Comparison of ENCODE assay signal across 20 mouse cellular contexts in the genomic region with DNA sequence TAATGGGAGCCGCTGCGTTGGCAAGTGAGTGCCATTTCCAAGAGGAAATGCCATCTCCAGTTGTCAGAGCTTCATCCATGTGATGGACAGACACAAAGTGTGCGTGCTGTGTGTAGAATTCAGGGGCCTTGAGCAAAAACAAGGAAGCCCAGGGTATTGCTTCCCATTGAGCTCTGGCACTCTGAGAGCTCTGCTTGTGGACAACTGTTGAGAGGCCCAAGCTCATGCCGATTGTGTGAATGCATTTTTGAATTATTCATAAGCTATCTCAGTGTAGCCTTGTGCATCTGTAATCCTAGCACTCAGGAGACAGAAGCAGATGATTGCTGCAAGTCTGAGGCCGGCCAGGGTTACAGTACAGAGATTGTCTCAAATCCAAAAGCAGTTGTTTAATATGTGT. TPM values are rescaled to one million over a fixed set of nuclear protein-coding genes. Genes with fewer than 3 reads are reported as not detected.
DNase-seq lines count a peak whose midpoint lies in the region; ATAC-seq and TF ChIP-seq lines count a peak whose summit lies in the region.
"Had no signal": no experiment of that assay in that cellular context is flagged by ENCODE, and none has a peak within 500 bp of the region (broad histone marks: within the 10 kb centered on the region; RNA-seq: fewer than 3 reads in every experiment).

No protein-coding gene starts in this region.

- peak; percentile 28 for DNase-seq in intestine, embryonic 14.5 days (ENCODE audit: low spot score)
- peak; percentile 50 for DNase-seq in forebrain, embryonic 14.5 days (ENCODE audit: low spot score)
- DNase-seq in midbrain, postnatal 0 days (ENCODE audit: low spot score) = peak; percentile 62
- DNase-seq in heart, postnatal 25 days (ENCODE audit: low spot score) = no peak
- no peak for DNase-seq in lung, postnatal 10 days
- DNase-seq: adrenal gland, adult 8-10 months; heart, postnatal 4 days; kidney, adult 11 months; lung, adult 18-20 months; thymus, adult 18-20 months; thymus, postnatal 4 days had no signal

- peaks cover 92% of the 10 kb centered on the region for H3K36me3 ChIP-seq in intestine, embryonic 14.5 days (ENCODE audit: control insufficient read depth, insufficient read depth, low read length)
- H3K36me3 ChIP-seq in intestine, embryonic 15.5 days = peaks cover 24% of the 10 kb centered on the region
- H3K36me3 ChIP-seq in forebrain, embryonic 14.5 days (ENCODE audit: control insufficient read depth, insufficient read depth, low read length) = peaks cover 71% of the 10 kb centered on the region
- peaks cover 16% of the 10 kb centered on the region for H3K36me3 ChIP-seq in hindbrain, embryonic 16.5 days (ENCODE audit: control insufficient read depth, insufficient read depth, low read length)
- H3K36me3 ChIP-seq in midbrain, postnatal 0 days (ENCODE audit: insufficient read depth, low read length) = peaks cover 48% of the 10 kb centered on the region

- H3K9ac ChIP-seq in intestine, embryonic 14.5 days (ENCODE audit: low read length) = no peak overlapping the region
- no peak overlapping the region for H3K9ac ChIP-seq in intestine, embryonic 15.5 days
- no peak overlapping the region for H3K9ac ChIP-seq in forebrain, embryonic 14.5 days (ENCODE audit: low read length)
- H3K9ac ChIP-seq in hindbrain, embryonic 16.5 days (ENCODE audit: low read depth, low read length) = no peak overlapping the region
- H3K9ac ChIP-seq in midbrain, postnatal 0 days (replicated peaks; ENCODE audit: low read length, poor library complexity, severe bottlenecking) = no peak overlapping the region
- H3K9ac ChIP-seq: embryonic facial prominence, embryonic 13.5 days; heart, embryonic 13.5 days; stomach, embryonic 15.5 days had no signal

- H3K9me3 ChIP-seq in intestine, embryonic 14.5 days (ENCODE audit: control insufficient read depth, low read length) = no peaks in the 10 kb centered on the region
- no peaks in the 10 kb centered on the region for H3K9me3 ChIP-seq in intestine, embryonic 15.5 days
- no peaks in the 10 kb centered on the region for H3K9me3 ChIP-seq in forebrain, embryonic 14.5 days (replicated peaks; ENCODE audit: control insufficient read depth, low read length)
- H3K9me3 ChIP-seq in hindbrain, embryonic 16.5 days (ENCODE audit: control insufficient read depth, low read length) = no peaks in the 10 kb centered on the region
- H3K9me3 ChIP-seq in midbrain, postnatal 0 days (ENCODE audit: low read length) = no peaks in the 10 kb centered on the region
- H3K9me3 ChIP-seq: embryonic facial prominence, embryonic 13.5 days; heart, embryonic 13.5 days; megakaryocyte, embryonic 14.5 days; stomach, embryonic 15.5 days had no signal

- H3K27ac ChIP-seq in intestine, embryonic 14.5 days (ENCODE audit: low read depth) = no peak overlapping the region
- no peak overlapping the region for H3K27ac ChIP-seq in intestine, embryonic 15.5 days
- H3K27ac ChIP-seq in forebrain, embryonic 14.5 days (ENCODE audit: low read depth, low read length) = no peak overlapping the region
- no peak overlapping the region; the same call in 1 of the 2 replicates for H3K27ac ChIP-seq in hindbrain, embryonic 16.5 days (ENCODE audit: low read depth, low read length)
- H3K27ac ChIP-seq in midbrain, postnatal 0 days (ENCODE audit: low read depth, low read length) = no peak overlapping the region
- H3K27ac ChIP-seq: embryonic facial prominence, embryonic 13.5 days; heart, embryonic 13.5 days; kidney, postnatal 0 days; stomach, embryonic 15.5 days had no signal

- intact Hi-C loops in heart, postnatal 25 days (cut with DNase I) = no loop called here

- H3K27me3 ChIP-seq in intestine, embryonic 14.5 days (replicated peaks; ENCODE audit: control insufficient read depth, insufficient read depth, low read length) = no peaks in the 10 kb centered on the region
- H3K27me3 ChIP-seq in intestine, embryonic 15.5 days (replicated peaks) = no peaks in the 10 kb centered on the region
- no peaks in the 10 kb centered on the region for H3K27me3 ChIP-seq in forebrain, embryonic 14.5 days (replicated peaks; ENCODE audit: control insufficient read depth, insufficient read depth, low read length)
- no peaks in the 10 kb centered on the region for H3K27me3 ChIP-seq in hindbrain, embryonic 16.5 days (replicated peaks; ENCODE audit: control insufficient read depth, insufficient read depth, low read length)
- no peaks in the 10 kb centered on the region for H3K27me3 ChIP-seq in midbrain, postnatal 0 days (ENCODE audit: insufficient read depth, low read length)
- H3K27me3 ChIP-seq: embryonic facial prominence, embryonic 13.5 days; heart, embryonic 13.5 days; megakaryocyte, embryonic 14.5 days; stomach, embryonic 15.5 days had no signal

- no peak for ATAC-seq in intestine, embryonic 14.5 days (replicated peaks; ENCODE audit: low FRiP score, low TSS enrichment, low read depth)
- ATAC-seq in intestine, embryonic 15.5 days = no peak
- no peak for ATAC-seq in forebrain, embryonic 14.5 days
- ATAC-seq in hindbrain, embryonic 16.5 days = peak; percentile 80
- peak; percentile 65; the same call in 1 of the 2 replicates for ATAC-seq in midbrain, postnatal 0 days (ENCODE audit: low FRiP score)

- no peak overlapping the region for H3K4me3 ChIP-seq in intestine, embryonic 14.5 days (ENCODE audit: low read depth, low read length)
- H3K4me3 ChIP-seq in intestine, embryonic 15.5 days (replicated peaks) = no peak overlapping the region
- no peak overlapping the region for H3K4me3 ChIP-seq in forebrain, embryonic 14.5 days (ENCODE audit: low read depth, low read length)
- no peak overlapping the region for H3K4me3 ChIP-seq in hindbrain, embryonic 16.5 days (ENCODE audit: low read length)
- H3K4me3 ChIP-seq in midbrain, postnatal 0 days (ENCODE audit: low read depth, low read length) = no peak overlapping the region
- H3K4me3 ChIP-seq: embryonic facial prominence, embryonic 13.5 days; heart, embryonic 13.5 days; megakaryocyte, embryonic 14.5 days; stomach, embryonic 15.5 days had no signal

- no peaks in the 10 kb centered on the region for H3K4me1 ChIP-seq in intestine, embryonic 14.5 days (replicated peaks; ENCODE audit: control insufficient read depth, insufficient read depth, low read length)
- no peaks in the 10 kb centered on the region for H3K4me1 ChIP-seq in intestine, embryonic 15.5 days (replicated peaks)
- no peaks in the 10 kb centered on the region for H3K4me1 ChIP-seq in forebrain, embryonic 14.5 days (ENCODE audit: control insufficient read depth, insufficient read depth, low read length)
- H3K4me1 ChIP-seq in hindbrain, embryonic 16.5 days (ENCODE audit: control insufficient read depth, insufficient read depth, low read depth, low read length) = no peaks in the 10 kb centered on the region
- H3K4me1 ChIP-seq in midbrain, postnatal 0 days (ENCODE audit: insufficient read depth, low read length) = no peaks in the 10 kb centered on the region
- H3K4me1 ChIP-seq: embryonic facial prominence, embryonic 13.5 days; heart, embryonic 13.5 days; stomach, embryonic 15.5 days had no signal

- H3K4me2 ChIP-seq in intestine, embryonic 14.5 days (ENCODE audit: low read length) = no peak overlapping the region
- H3K4me2 ChIP-seq in intestine, embryonic 15.5 days (replicated peaks) = no peak overlapping the region
- no peak overlapping the region for H3K4me2 ChIP-seq in forebrain, embryonic 14.5 days (ENCODE audit: low read length)
- no peak overlapping the region for H3K4me2 ChIP-seq in hindbrain, embryonic 16.5 days (ENCODE audit: low read length)
- no peak overlapping the region for H3K4me2 ChIP-seq in midbrain, postnatal 0 days (ENCODE audit: low read depth, low read length, poor library complexity, severe bottlenecking)
- H3K4me2 ChIP-seq: embryonic facial prominence, embryonic 13.5 days; heart, embryonic 13.5 days; liver, embryonic 11.5 days; stomach, embryonic 15.5 days had no signal

- WGBS in intestine, embryonic 14.5 days = 94% methylated on average over 5 of the region's 5 CpGs
- WGBS in intestine, embryonic 15.5 days = 92% methylated on average over 5 of the region's 5 CpGs
- 44% methylated on average over 5 of the region's 5 CpGs for WGBS in forebrain, embryonic 14.5 days
- 39% methylated on average over 5 of the region's 5 CpGs for WGBS in hindbrain, embryonic 16.5 days
- WGBS in midbrain, postnatal 0 days = 34% methylated on average over 5 of the region's 5 CpGs

- no peak for TF ChIP-seq CTCF in midbrain, postnatal 0 days (IDR thresholded peaks at IDR 0.05)

RNA-seq across cellular contexts. Expression of gene Fgfr1op, which starts 11.8 kb away (rescaled TPM):
- polyA plus RNA-seq in intestine, embryonic 14.5 days (2014; fragmentation: Nextera tagmentation; extraction: Ambion mirVana) = 36.0 and 44.4 TPM in 2 replicates
- polyA plus RNA-seq in intestine, embryonic 15.5 days (2015; fragmentation: Nextera tagmentation; extraction: Ambion mirVana) = 30.2 and 31.5 TPM in 2 replicates
- polyA plus RNA-seq in forebrain, embryonic 14.5 days (2014; fragmentation: Nextera tagmentation; extraction: Ambion mirVana) = 28.3 and 35.8 TPM in 2 replicates
- polyA plus RNA-seq in hindbrain, embryonic 16.5 days (2015; fragmentation: Nextera tagmentation; extraction: Ambion mirVana) = 31.4 and 32.0 TPM in 2 replicates
- total RNA-seq in midbrain, postnatal 0 days (2014; rRNA removed) = 13.2 and 19.1 TPM in 2 replicates
- polyA plus RNA-seq in midbrain, postnatal 0 days (2015; fragmentation: Nextera tagmentation; extraction: Ambion mirVana) = 16.6 and 17.9 TPM in 2 replicates
- 10 to 100 TPM; 12.3 to 13.8 TPM for total RNA-seq in heart, postnatal 25 days (2021)

RNA-seq across cellular contexts. Expression of gene Rnaset2a, which starts 29.2 kb away (rescaled TPM):
- polyA plus RNA-seq in intestine, embryonic 14.5 days (2014; fragmentation: Nextera tagmentation; extraction: Ambion mirVana) = 28.3 and 35.2 TPM in 2 replicates
- polyA plus RNA-seq in intestine, embryonic 15.5 days (2015; fragmentation: Nextera tagmentation; extraction: Ambion mirVana) = 31.1 and 36.4 TPM in 2 replicates
- 15.0 and 15.3 TPM in 2 replicates for polyA plus RNA-seq in forebrain, embryonic 14.5 days (2014; fragmentation: Nextera tagmentation; extraction: Ambion mirVana)
- 18.2 and 19.4 TPM in 2 replicates for polyA plus RNA-seq in hindbrain, embryonic 16.5 days (2015; fragmentation: Nextera tagmentation; extraction: Ambion mirVana)
- 12.9 and 17.4 TPM in 2 replicates for total RNA-seq in midbrain, postnatal 0 days (2014; rRNA removed)
- polyA plus RNA-seq in midbrain, postnatal 0 days (2015; fragmentation: Nextera tagmentation; extraction: Ambion mirVana) = 12.6 and 15.1 TPM in 2 replicates
- 10 to 100 TPM; 20.2 to 25.2 TPM for total RNA-seq in heart, postnatal 25 days (2021)

RNA-seq across cellular contexts. Expression of gene Gm49673, which starts 29.5 kb away (rescaled TPM):
- 0.28 TPM in 1 of 2 replicates, not detected in the other for polyA plus RNA-seq in intestine, embryonic 14.5 days (2014; fragmentation: Nextera tagmentation; extraction: Ambion mirVana)
- 0.08 and 0.23 TPM in 2 replicates for polyA plus RNA-seq in intestine, embryonic 15.5 days (2015; fragmentation: Nextera tagmentation; extraction: Ambion mirVana)
- 0.22 TPM in 1 of 2 replicates, not detected in the other for polyA plus RNA-seq in forebrain, embryonic 14.5 days (2014; fragmentation: Nextera tagmentation; extraction: Ambion mirVana)
- polyA plus RNA-seq in hindbrain, embryonic 16.5 days (2015; fragmentation: Nextera tagmentation; extraction: Ambion mirVana) = 0.50 TPM in 1 of 2 replicates, not detected in the other
- total RNA-seq in midbrain, postnatal 0 days (2014; rRNA removed) = 3.5 and 5.8 TPM in 2 replicates
- 0.48 TPM in 1 of 2 replicates, not detected in the other for polyA plus RNA-seq in midbrain, postnatal 0 days (2015; fragmentation: Nextera tagmentation; extraction: Ambion mirVana)
- total RNA-seq in heart, postnatal 25 days (2021) = not detected
- polyA plus RNA-seq: heart, embryonic 13.5 days had no signal

RNA-seq across cellular contexts. Expression of gene Ccr6, which starts 58.8 kb away (rescaled TPM):
- polyA plus RNA-seq in intestine, embryonic 14.5 days (2014; fragmentation: Nextera tagmentation; extraction: Ambion mirVana) = 0.67 and 0.68 TPM in 2 replicates
- 0.50 and 0.86 TPM in 2 replicates for polyA plus RNA-seq in intestine, embryonic 15.5 days (2015; fragmentation: Nextera tagmentation; extraction: Ambion mirVana)
- not detected in 2 replicates for polyA plus RNA-seq in forebrain, embryonic 14.5 days (2014; fragmentation: Nextera tagmentation; extraction: Ambion mirVana)
- polyA plus RNA-seq in hindbrain, embryonic 16.5 days (2015; fragmentation: Nextera tagmentation; extraction: Ambion mirVana) = not detected in 2 replicates
- not detected in 2 replicates for total RNA-seq in midbrain, postnatal 0 days (2014; rRNA removed)
- not detected in 2 replicates for polyA plus RNA-seq in midbrain, postnatal 0 days (2015; fragmentation: Nextera tagmentation; extraction: Ambion mirVana)
- total RNA-seq in heart, postnatal 25 days (2021) = not detected
- total RNA-seq: heart, postnatal 4 days had no signal
- polyA plus RNA-seq: embryonic facial prominence, embryonic 13.5 days; heart, embryonic 13.5 days; kidney, postnatal 0 days; limb, embryonic 11.5 days; liver, embryonic 11.5 days had no signal

Comparison
In these comparisons a context has a peak if more than half of its experiments do, and no peak if none do; other contexts are left out.
1. ATAC-seq: peak in hindbrain, embryonic 16.5 days (single experiment) and midbrain, postnatal 0 days (single experiment); none in intestine, embryonic 14.5 days (single experiment), intestine, embryonic 15.5 days (single experiment) and forebrain, embryonic 14.5 days (single experiment).
2. DNase-seq: peak in intestine, embryonic 14.5 days (single experiment), forebrain, embryonic 14.5 days (single experiment) and midbrain, postnatal 0 days (single experiment); none in heart, postnatal 25 days (single experiment) and lung, postnatal 10 days (single experiment).